ENCODE assay signal across 11 mouse cellular contexts in the genomic region with DNA sequence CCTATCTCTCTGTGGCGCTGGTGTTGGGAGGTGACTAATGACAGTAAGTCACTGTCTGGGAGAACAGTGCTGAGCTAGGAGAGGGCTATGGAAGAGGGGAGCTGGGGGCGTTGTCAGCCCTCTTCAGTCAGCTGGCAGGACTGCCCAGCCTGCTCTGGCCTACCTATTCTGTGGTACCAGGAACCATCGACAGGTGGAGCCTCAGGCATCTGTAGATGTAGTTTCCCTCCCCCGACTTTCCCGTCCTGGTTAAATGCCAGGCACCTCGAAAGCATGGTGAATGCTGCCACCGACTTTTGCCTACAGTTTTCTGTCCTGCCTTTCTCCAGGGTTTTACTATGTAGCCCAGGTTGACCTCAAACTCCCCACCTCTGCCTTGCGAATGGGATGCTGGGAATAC. TPM values are rescaled to one million over a fixed set of nuclear protein-coding genes. Genes with fewer than 3 reads are reported as not detected.
DNase-seq lines count a peak whose midpoint lies in the region; ATAC-seq and TF ChIP-seq lines count a peak whose summit lies in the region.
"Had no signal": no experiment of that assay in that cellular context is flagged by ENCODE, and none has a peak within 500 bp of the region (broad histone marks: within the 10 kb centered on the region; RNA-seq: fewer than 3 reads in every experiment).

No protein-coding gene starts in this region.

- DNase-seq in heart, adult 2 months = no peak
- no peak for DNase-seq in heart, adult 8-10 months (ENCODE audit: low spot score)
- no peak for DNase-seq in lung, adult 2 months
- DNase-seq in lung, postnatal 25 days (ENCODE audit: low spot score) = no peak
- DNase-seq in MN1 (ENCODE audit: low spot score) = peak; percentile 21
- DNase-seq in kidney, postnatal 14 days = peak; percentile 44
- DNase-seq in adrenal gland, adult (ENCODE audit: inconsistent age in 2 of 2, low spot score in 1 of 2) = no peak

- no peaks in the 10 kb centered on the region for H3K79me2 ChIP-seq in heart, adult 2 months (replicated peaks; ENCODE audit: control insufficient read depth, insufficient read depth, low read length)

- H3K36me3 ChIP-seq in heart, adult 2 months (ENCODE audit: control insufficient read depth, insufficient read depth, low read length) = no peaks in the 10 kb centered on the region

- peak; percentile 22; the same call in 1 of the 2 replicates for TF ChIP-seq CTCF in heart, adult 2 months (IDR thresholded peaks at IDR 0.05)
- peak; percentile 23; the same call in 1 of the 2 replicates for TF ChIP-seq CTCF in lung, adult 2 months (IDR thresholded peaks at IDR 0.05; ENCODE audit: insufficient read depth, low read length)

- H3K4me1 ChIP-seq in heart, adult 2 months (ENCODE audit: control insufficient read depth, insufficient read depth, low read length) = peaks cover 5% of the 10 kb centered on the region
- H3K4me1 ChIP-seq in lung, adult 2 months (ENCODE audit: control insufficient read depth, insufficient read depth, low read length) = peaks cover 3% of the 10 kb centered on the region; the same call in 1 of the 2 replicates

- H3K4me3 ChIP-seq in heart, adult 2 months = no peak overlapping the region
- no peak overlapping the region for H3K4me3 ChIP-seq in lung, adult 2 months (replicated peaks; ENCODE audit: extremely low read depth, low read depth, low read length)
- H3K4me3 ChIP-seq: liver, embryonic 15.5 days had no signal

- H3K27me3 ChIP-seq in heart, adult 2 months (ENCODE audit: control insufficient read depth, insufficient read depth, low read length) = no peaks in the 10 kb centered on the region
- H3K27me3 ChIP-seq: liver, embryonic 15.5 days; Patski had no signal

- H3K9ac ChIP-seq in heart, adult 2 months (ENCODE audit: low read depth, low read length) = no peak overlapping the region
- H3K9ac ChIP-seq: liver, embryonic 15.5 days had no signal

- 57% methylated on average over 8 of the region's 8 CpGs for WGBS in heart, adult 2 months
- 59% methylated on average over 8 of the region's 8 CpGs for whole genome bisulfite sequencing in lung, adult 2 months

- H3K27ac ChIP-seq in heart, adult 2 months = no peak overlapping the region
- H3K27ac ChIP-seq: liver, embryonic 15.5 days had no signal

- intact Hi-C loops in heart, adult 2 months (cut with DNase I) = no loop called here

- ATAC-seq in inflammation-experienced regulatory T-cells, adult 6 months = no peak
- ATAC-seq: hindbrain, embryonic 16.5 days; Patski had no signal

- TF ChIP-seq POLR2A in heart, adult 2 months (IDR thresholded peaks at IDR 0.05; ENCODE audit: insufficient read depth, low read depth, low read length) = no peak
- no peak for TF ChIP-seq POLR2A in lung, adult 2 months (IDR thresholded peaks at IDR 0.05; ENCODE audit: borderline replicate concordance, extremely low read depth, low read depth, low read length)

- no peak for TF ChIP-seq EP300 in heart, adult 2 months (IDR thresholded peaks at IDR 0.05; ENCODE audit: insufficient read depth, low read depth, low read length)

RNA-seq across cellular contexts. Expression of a gene that starts 4.0 kb away (rescaled TPM):
- total RNA-seq in heart, adult 2 months (2021) = 10 to 100 TPM; 60.6 to 64.0 TPM
- polyA plus RNA-seq in heart, adult 2 months (2012; rRNA removed) = 150 and 174 TPM in 2 replicates
- 10 to 100 TPM; 56.3 to 66.1 (median 58.9) TPM for total RNA-seq in heart, adult 8-10 months (2022)
- polyA plus RNA-seq in lung, adult 2 months (2012; rRNA removed) = 190 and 241 TPM in 2 replicates
- 100 to 1,000 TPM in 1 of 3 experiments, 10 to 100 TPM in 2; 18.9 to 858 (median 48.2) TPM for polyA plus RNA-seq in inflammation-experienced regulatory T-cells, adult 6 months (2017; shearing (Covaris generic))

RNA-seq across cellular contexts. Expression of a gene that starts 4.1 kb away (rescaled TPM):
- total RNA-seq in heart, adult 2 months (2021) = 10 to 100 TPM; 12.6 to 16.3 TPM
- 11.4 and 14.8 TPM in 2 replicates for polyA plus RNA-seq in heart, adult 2 months (2012; rRNA removed)
- 10 to 100 TPM; 13.1 to 21.8 (median 17.5) TPM for total RNA-seq in heart, adult 8-10 months (2022)
- polyA plus RNA-seq in lung, adult 2 months (2012; rRNA removed) = 17.4 and 18.4 TPM in 2 replicates
- polyA plus RNA-seq in inflammation-experienced regulatory T-cells, adult 6 months (2017; shearing (Covaris generic)) = 1 to 10 TPM; 4.2 to 7.3 (median 7.3) TPM

RNA-seq across cellular contexts. Expression of a gene that starts 24.5 kb away (rescaled TPM):
- 10 to 100 TPM; 12.8 to 16.6 TPM for total RNA-seq in heart, adult 2 months (2021)
- 25.2 and 35.7 TPM in 2 replicates for polyA plus RNA-seq in heart, adult 2 months (2012; rRNA removed)
- 10 to 100 TPM; 15.2 to 20.2 (median 17.1) TPM for total RNA-seq in heart, adult 8-10 months (2022)
- 48.4 and 65.1 TPM in 2 replicates for polyA plus RNA-seq in lung, adult 2 months (2012; rRNA removed)
- 1 to 10 TPM; 2.0 to 5.0 (median 2.5) TPM for polyA plus RNA-seq in inflammation-experienced regulatory T-cells, adult 6 months (2017; shearing (Covaris generic))

Comparison
In these comparisons a context has a peak if more than half of its experiments do, and no peak if none do; other contexts are left out.
1. DNase-seq: peak in MN1 (single experiment) and kidney, postnatal 14 days (single experiment); none in heart, adult 2 months (0 of 2), heart, adult 8-10 months (single experiment), lung, adult 2 months (single experiment), lung, postnatal 25 days (single experiment) and adrenal gland, adult (0 of 2).